Mouse (Mus musculus) c-Kit-positive CD71-negative TER-119-negative erythroid progenitor cells, embryonic 14.5 days (primary cell): ENCODE measurements around the gene Pan2.
A peak's percentile ranks its signal among the peaks of the same experiment; 100 is the strongest.
"Not testable (repeated sequence)": the region's sequence is repeated elsewhere in the genome, so short reads cannot be mapped to it uniquely, and the experiment has no call there.

Experiments
- DNase-seq: peaks from one replicate; pipeline ENCODE4 v3.0.0-alpha.2; 2013; ENCODE audit warnings: low read depth

The Pan2 gene

DNA sequence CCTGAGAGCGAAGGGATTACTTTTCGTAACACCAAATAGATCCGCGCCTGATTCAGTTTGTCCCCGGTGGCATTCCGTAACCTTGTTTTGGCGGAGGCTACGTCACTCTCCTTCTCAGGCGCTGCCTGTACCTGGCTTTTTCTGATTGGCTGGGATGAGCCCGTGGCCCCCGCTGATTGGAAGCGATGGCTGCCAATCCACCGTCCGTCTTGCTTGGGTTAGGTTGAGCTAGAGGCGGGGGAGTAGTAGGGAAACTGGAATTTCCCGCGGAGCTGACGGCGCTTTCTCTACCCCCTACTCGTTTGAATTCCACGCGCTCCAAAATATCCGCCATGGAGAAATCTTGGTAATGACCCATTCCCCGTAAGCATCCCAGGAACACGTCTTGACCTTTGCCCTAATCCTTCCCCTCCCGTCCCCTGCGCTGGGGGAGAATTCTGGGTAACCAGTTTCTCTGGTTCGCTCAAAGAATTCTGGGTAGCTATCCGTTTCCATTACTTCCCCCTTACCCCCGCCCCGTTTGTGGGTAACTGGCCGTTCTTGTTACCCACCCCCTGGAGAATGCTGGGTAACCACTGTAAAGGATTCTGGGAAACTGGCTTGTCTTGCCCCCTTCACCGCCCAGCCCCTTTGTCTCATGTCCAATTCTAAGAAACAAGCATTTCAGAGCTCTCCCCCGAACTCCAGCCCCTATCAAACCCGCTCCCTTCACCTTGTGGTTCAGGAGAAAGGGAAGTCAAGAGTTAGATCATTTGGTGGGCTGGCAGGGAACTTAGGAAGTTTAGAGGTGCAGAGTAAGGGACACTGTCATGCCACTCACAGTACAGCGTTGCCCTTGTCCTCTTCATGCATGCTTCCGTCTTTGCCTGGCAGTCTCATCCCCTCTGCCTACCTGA, at the start of gene Pan2:
Pan2 (plus strand) TSS at position 210 of the 896 bp plus-strand sequence.
- DNase-seq = peak; percentile 99

DNA sequence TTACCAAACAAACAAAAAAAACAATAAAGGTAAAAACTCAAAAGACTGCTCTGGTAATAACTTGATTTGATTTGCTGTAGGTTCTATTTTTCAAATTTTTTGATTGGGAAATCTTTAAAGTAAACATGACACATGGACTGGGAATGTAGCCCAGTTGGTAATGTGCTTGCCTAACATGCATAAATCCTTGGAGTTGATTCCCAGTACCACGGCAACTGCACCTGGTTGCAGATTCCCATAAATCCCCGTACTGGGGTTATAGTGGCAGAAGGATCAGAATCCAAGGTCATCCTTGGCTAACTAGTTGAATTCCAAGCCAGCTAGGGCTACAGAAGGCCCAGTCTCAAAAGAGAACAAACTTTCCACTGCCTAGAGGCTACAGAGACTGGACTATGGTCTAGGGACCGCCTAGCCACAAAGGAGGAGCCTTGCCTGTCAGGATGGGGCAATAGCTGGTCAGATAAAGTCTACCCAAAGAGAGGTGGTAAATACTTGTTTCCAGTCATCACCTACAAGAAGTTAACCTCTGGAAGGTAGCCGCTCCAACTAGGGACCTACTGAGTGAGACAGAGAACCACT, 49.4 kb upstream of the Pan2 start, which contains the start of gene Apon:
Apon (plus strand) TSS at position 420 of the 579 bp plus-strand sequence.
- DNase-seq = no peak

DNA sequence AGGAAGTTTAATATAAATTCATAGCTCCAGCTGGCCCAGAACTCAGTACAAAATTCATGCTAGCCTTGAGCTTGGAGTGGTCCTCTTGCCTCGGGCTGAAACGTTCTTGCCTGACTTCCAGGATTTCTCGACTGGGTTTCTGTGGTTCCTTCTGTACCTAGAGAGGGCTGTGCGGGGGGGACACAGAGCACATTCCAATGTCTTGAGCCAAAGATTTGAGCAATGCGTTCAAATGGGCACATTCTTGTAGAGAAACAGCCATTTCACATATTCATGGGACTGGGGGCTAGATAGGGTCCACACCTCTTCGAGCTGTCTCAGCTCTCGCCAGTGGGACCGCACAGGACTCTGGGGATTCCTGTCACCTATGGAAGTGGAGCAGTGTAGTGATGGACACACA, 47.2 kb upstream of the Pan2 start:
- no peak for DNase-seq

DNA sequence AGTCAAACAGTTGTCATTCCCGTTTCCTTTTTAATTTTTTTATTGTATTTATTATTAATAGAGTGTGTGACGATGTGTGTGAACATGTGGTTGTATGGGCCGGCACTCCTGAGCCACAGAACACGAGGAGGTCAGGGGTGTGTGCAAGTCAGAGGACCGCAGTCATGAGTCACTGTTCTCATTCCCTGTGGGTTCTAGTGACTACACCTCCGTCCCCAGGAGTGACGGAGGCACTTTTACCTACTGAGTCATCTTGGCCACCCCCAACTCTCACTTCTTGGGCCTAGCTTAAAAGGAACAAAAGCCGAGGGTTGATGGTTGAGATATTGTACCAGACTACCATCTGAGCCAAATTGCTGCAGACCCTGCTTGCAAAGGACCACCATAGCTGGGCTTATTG, 46.8 kb upstream of the Pan2 start:
- DNase-seq = no peak

DNA sequence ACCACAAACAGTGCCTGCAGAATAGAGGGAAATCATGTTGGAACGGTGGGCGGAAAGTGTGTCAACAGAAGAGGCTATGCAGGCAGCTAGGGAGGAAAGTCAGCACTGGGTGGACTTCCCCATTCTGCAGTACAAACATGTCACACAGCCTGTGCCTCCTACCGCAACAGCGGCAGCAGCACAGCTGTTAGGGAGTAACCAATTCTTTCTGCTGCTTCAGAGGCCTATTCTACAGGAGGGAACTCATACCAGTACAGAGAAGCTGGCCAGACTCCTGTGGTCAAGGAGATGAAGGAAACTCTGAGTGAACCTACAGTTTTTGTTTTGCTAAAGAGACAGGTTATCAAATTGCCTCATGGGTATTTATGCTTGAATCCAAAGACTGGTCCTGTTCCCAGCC, 44.2 kb upstream of the Pan2 start:
- peak; percentile 34 for DNase-seq

DNA sequence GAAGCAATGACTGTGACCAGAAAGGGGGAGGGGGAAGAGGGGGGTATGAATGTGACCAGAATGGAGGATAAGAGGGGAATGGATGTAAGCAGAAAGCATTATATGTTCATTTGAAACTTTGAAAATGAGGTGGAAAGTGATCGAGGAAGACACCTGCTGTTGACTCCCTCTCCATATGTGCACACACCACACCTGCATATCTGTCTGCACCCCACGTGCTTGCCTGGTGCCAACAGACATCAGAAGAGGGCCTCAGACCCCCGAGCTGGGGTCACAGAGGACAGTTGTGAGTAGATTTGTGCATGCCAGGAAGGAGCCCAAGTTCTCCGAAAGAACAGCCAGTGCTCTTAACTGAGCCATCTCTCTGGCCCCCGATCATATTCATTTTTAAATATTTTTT, 43.2 kb upstream of the Pan2 start:
- no peak for DNase-seq

DNA sequence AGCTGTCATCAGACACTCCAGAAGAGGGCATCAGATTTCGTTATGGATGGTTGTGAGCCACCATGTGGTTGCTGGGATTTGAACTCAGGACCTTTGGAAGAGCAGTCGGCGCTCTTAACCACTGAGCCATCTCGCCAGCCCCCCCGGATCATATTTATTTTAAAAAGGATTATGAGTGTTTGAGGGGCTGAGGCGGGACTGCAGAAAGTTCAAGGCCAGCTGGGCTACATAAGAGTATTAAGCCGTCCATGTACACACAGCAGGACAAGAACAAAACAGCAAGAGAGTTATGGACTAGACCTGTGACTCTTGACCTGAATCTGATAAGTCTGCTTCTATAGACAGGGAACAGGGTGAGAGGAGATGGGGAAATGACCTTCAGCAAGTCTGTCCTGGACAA, 42.8 kb upstream of the Pan2 start:
- DNase-seq = not testable (repeated sequence)

DNA sequence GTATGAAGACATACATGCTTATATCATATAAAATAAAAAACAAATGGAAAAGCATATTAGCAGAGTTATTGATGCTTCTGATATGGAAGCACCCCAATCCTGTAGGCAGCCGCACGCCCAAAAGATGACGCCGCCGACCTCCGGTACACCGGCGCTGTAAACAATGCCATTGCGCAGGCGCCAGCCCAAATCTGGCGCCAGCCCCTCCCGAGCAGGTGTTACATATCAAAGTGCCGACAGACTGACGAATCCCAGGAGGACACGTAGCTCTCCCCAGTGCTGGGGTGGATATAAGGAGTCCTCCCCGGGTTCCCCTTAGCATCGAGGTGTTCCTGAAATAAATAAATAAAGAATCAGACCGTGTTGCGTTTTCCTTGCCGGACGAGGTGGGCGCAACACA, 40.8 kb upstream of the Pan2 start:
- DNase-seq = no peak

DNA sequence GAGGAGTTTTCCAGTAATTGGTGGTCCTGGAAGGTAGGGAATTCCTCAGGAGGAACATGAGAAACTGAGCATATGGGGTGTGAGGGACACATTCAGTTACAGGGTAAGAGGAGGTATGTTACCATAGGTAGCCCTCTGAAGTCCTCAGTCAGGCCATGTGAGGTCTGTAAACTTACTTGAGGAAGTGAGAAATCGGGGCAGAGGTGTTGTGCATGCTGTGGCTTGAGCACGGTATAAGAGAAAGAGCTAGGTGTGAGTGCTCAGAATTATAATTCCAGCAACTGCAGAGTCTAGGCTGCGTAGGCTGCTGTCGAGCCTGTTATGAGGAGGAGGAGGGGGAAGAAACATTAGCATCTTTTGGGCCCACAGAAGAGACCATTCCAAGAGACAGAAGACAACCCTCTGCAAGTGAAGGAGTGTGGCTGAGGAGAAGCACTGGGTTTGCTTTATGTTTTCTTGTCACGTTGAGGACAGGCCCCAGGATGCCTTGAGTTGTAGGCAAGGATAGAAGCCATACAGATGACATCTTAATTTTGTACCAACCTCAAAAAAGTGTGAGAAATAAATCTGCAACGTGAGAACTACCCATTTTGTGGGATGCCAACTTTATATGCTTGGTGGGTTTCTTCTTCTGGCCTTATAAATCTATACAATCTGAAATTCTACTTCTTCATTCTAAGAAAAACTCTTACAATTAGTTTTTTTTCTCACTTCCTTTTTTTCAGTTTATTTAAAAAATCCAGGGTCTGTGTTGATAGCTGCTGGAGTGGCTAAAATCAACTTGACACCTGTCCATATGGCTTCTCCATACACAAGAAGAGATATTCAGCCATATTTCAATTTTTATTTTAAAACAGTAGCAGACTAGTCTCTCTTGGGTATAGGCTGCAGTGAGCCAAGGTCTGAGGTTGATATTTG, 39.5 kb upstream of the Pan2 start:
- DNase-seq = no peak

DNA sequence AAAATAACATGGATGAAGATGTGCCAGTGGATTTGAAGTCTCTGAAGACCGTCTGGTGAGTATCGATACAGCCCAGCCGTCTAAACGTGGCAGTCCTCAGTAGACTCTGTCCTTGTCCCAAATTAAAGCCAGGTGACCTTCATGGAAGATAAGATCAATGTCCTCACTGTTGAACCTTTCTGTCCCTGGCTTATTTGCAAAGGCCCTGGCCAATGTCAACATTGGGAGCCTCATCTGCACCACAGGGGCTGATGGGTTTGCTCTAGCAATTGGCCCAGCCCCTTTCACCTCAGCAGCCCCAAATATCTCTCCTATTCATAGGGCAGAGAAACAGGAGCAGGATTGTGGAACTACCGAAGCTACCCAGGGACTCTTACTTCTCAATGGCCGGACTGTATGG, 34.8 kb upstream of the Pan2 start, which contains the start of gene Apof:
Apof (plus strand) TSS at position 301 of the 400 bp plus-strand sequence.
- no peak for DNase-seq

DNA sequence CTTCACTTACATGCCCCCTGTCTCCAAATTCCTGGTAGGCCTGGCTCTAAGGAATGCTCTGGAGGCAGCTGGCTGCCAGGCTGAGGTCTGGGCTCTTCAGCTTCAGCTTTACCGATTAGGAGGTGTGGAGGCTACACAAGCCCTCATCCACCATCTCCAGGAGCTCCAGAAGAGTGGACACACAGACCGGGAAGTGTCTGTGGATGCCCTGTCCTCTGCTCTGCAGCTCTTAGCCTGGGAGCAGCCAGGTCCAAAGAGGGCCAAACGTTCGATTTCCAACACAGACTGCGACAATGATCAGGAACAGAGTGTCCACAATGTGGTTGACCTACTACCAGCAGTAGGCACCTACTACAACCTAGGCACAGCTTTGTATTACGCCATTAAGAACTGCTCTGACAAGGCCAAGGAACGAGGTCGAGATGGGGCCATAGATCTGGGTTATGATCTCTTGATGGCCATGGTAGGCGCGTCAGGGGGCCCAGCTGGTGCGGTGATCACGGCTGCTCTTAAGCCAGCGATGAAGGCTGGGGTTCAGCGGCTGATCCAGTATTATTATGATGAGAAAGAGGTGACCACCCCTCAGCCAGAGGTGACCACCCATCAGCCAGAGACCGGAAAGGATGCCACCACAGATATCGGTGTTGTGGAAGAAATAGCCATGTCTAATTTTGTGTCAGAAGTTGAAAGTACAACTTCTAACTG, 33.8 kb upstream of the Pan2 start:
- DNase-seq = no peak

DNA sequence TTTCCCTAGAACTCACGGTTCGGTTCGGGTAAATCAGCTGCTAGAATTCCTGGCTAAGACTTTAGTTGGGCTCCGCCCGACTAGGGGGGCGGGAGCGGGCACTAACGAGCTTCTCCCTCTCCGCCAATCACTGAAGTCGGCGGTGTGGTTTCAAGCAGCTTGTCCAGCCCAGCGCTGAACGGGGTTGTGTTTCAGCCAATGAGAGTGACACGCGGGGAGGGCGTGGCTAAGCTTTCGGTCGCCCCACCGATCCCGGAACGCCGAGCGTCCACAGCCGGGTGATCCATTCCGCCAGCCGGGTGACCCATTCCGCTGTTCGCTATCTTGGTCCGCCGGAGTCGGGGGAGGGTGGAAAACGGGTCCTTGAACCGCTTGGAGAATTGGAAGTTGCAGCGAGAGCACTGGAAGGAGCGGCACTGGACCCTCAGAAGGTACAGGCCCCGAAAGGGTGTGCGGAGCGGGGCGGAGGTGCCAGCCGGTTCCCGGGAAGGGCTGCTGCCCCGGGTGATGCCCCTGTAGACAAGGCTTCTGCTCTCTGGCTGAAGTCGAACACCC, 32.8 kb upstream of the Pan2 start, which contains the start of gene Stat2:
Stat2 (plus strand) TSS at position 273 of the 555 bp plus-strand sequence.
- DNase-seq = peak; percentile 95

DNA sequence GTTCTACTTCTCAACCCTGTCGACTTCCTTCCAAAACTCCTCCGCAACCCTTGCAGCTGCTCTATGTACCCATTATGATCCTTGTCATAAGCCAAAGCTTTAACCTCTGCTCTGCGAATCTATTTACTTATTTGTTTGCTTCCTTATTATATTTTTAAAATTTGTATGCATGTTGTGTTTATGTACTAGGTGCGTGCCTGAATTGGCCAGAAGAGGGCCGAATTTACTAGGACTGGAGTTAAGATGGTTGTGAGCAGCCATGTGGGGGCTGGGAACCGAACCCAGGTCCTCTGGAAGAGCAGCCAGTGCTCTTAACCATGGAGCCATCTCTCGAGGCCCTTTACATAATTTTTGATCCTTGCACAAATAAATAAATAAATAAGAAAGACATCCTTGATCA, 32.3 kb upstream of the Pan2 start:
- peak; percentile 12 for DNase-seq

DNA sequence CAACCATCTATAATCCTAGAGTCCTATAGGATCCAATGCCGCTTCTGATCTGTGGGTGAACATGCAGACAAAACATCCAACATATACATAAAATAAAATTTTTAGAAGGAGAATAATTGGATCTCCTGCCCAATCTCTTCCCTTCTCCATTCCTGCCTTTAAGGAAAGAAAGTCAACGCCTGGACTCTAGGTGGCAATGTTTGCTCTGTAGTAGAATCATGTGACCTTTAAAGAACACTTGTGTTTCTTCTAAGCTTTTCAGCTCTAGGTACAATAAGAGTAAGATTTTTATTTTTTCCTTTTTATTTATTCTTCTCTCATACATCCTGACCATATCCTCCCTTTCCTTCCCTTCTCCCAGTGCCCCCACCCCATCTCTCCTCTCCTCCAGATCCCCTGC, 31.3 kb upstream of the Pan2 start:
- DNase-seq = no peak

DNA sequence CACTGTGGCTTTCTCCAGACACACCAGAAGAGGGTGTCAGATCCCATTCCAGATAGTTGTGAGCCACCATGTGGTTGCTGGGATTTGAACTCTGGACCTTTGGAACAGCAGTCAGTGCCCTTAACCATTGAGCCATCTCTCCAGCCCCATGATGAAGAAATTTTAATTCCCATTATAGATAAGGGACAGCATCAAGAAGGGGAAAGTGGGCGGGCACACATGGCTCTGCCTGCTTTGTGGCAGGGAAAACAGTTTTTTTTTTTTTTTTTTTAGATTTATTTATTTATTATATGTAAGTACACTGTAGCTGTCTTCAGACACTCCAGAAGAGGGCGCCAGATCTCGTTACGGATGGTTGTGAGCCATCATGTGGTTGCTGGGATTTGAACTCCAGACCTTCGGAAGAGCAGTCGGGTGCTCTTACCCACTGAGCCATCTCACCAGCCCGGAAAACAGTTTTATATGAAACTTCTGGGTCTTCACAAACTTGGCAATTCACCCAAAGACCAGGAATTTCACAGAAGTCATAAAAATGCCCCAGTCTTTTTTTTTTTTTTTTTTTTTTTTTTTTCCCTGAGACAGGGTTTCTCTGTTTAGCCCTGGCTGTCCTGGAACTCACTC, 30.2 kb upstream of the Pan2 start:
- not testable (repeated sequence) for DNase-seq

DNA sequence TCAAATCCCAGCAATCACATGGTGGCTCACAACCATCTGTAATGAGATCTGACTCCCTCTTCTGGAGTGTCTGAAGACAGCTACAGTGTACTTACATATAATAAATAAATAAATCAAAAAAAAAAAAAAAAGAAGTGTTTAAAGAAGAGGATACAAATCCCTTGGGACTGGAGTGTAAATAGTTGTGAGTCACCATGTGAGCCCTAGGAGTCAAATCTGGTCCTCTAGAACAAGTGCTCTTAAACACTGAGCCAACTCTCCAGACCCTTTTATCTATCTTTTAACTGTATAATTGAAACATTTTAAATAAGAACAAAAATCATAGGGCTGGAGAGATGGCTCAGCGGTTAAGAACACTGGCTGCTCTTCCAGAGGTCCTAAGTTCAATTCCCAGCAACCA, 27.8 kb upstream of the Pan2 start:
- DNase-seq = not testable (repeated sequence)

DNA sequence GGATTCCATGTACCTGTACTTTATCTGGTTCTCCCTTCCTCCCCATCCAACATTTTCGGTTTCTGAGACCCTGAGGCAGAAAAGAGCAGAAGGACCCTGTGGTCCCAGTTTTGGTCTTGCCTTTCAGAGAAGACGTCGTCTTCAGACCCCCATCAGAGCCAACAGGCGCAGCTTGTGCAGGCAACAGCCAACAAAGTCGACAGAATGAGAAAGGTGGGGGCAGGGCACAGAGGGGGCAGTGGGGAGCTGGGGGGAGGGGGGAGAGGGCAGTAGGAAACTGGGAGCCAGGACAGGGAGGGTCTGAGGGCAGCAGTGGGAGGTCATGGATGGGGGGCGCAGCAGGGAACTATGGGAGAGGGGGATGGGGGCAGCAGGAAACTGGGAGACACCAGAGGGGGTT, 25.0 kb upstream of the Pan2 start:
- no peak for DNase-seq

DNA sequence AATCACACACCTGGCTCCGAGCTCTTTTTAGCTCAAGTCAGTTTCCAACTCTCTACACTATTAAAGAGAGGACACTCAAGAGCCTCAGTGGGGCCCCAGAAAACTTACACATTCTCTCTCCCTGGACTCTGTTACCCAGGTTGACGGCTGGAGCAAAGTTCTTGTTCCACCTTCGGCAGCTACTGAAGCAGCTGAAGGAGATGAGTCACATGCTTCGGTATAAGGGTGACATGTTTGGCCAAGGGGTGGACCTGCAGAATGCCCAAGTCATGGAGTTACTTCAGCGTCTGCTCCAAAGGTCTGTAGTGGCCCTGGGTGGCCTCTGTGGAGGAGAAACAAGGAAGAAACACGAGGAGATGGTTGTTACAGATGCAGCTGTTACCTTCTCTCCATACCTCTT, 22.2 kb upstream of the Pan2 start:
- DNase-seq = no peak

DNA sequence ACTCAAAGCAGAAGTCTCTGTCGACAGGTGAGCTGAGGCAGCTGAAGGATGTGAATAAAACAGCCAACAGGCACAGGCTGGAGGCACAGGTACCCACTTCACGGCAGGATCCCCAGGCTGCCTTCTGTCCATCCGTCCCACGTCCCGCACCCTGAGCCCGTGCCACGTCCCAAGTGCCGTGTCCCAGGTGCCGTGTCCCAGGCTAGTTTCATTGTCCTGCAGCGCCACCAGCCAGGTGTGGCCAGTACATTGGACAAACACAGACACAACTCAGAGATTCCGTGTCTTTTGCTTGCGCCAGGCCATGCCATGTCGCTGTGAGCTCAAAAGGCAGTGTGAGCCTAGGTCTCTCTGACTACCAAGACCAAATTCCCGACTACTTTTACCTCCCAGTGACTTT, 21.5 kb upstream of the Pan2 start:
- no peak for DNase-seq

DNA sequence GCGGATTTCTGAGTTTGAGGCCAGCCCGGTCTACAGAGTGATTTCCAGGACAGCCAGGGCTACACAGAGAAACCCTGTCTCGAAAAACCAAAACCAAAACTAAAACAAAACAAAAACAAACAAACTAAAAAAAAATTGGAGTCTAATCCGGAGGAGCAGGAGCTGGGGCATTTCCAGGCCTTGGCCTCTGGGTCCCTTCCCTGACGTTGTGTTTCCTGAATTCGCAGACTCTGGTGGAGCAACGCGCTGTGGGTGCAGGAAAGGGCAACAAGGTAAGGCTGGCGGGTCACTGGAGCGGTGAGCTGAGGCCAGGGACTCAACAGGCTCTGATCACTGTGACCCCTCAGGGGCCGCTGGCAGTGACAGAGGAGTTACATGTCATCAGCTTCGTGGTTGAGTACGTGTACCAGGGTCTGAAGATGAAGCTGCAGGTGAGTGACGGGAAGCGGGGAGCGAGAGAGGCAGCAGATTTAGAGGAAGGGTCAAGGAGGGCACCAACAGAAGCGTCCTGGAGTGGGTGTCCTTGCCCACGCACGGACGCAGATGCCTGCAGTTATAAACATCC, 20.2 kb upstream of the Pan2 start:
- no peak for DNase-seq
